Mouse (Mus musculus) intestine, embryonic 15.5 days (tissue): ENCODE measurements around the gene Vmn1r188. TPM values are rescaled to one million over a fixed set of nuclear protein-coding genes. Genes with fewer than 3 reads are reported as not detected.
"Not testable (repeated sequence)": the region's sequence is repeated elsewhere in the genome, so short reads cannot be mapped to it uniquely, and the experiment has no call there.

Experiments used
- ATAC-seq: fragments of 200-750 bp; cut with Nextera tagmentation; 2 replicates; pipeline ENCODE4 v1.8.0; 2017; ENCODE audit warnings: moderate TSS enrichment, moderate library complexity
- H3K27ac ChIP-seq: fragments of 300-500 bp; sonication (generic); 2 replicates; pipeline ENCODE4 v1.5.1; 2015; ENCODE audit warnings: mild to moderate bottlenecking, inconsistent platforms
- H3K27me3 ChIP-seq: fragments of 300-500 bp; sonication (generic); replicated peaks from 2 replicates; pipeline ENCODE4 v1.6.1; 2015; ENCODE audit warnings: inconsistent platforms
- H3K36me3 ChIP-seq: fragments of 300-500 bp; sonication (generic); 2 replicates; pipeline ENCODE4 v1.6.1; 2015; ENCODE audit warnings: inconsistent platforms
- H3K4me1 ChIP-seq: fragments of 300-500 bp; sonication (generic); replicated peaks from 2 replicates; pipeline ENCODE4 v1.6.1; 2015; ENCODE audit warnings: inconsistent platforms
- H3K4me2 ChIP-seq: fragments of 300-500 bp; sonication (generic); replicated peaks from 2 replicates; pipeline ENCODE4 v1.6.1; 2015; ENCODE audit warnings: mild to moderate bottlenecking, inconsistent platforms
- H3K4me3 ChIP-seq: fragments of 300-500 bp; sonication (generic); replicated peaks from 2 replicates; pipeline ENCODE4 v1.5.1; 2015; ENCODE audit warnings: inconsistent platforms
- H3K9ac ChIP-seq: fragments of 300-500 bp; sonication (generic); 2 replicates; pipeline ENCODE4 v1.6.1; 2015; ENCODE audit warnings: inconsistent platforms
- H3K9me3 ChIP-seq: fragments of 300-500 bp; sonication (generic); 2 replicates; pipeline ENCODE4 v1.6.1; 2016; ENCODE audit warnings: inconsistent platforms
- WGBS: fragments of 180-500 bp; shearing (Covaris S2); methylation state at CpG from one replicate; pipeline ENCODE4 v1.1.7; 2015; 5-methylcytosine and 5-hydroxymethylcytosine counted together
- polyA plus RNA-seq: library from polyadenylated mRNA; unstranded; fragments of >200 nt; fragmentation: Nextera tagmentation; extraction: Ambion mirVana; gene quantifications from 2 replicates; pipeline ENCODE4 v1.2.1, GENCODE M21; 2015

Vmn1r188 gene
- polyA plus RNA-seq, 1 experiment from 2014 or later = not detected

DNA sequence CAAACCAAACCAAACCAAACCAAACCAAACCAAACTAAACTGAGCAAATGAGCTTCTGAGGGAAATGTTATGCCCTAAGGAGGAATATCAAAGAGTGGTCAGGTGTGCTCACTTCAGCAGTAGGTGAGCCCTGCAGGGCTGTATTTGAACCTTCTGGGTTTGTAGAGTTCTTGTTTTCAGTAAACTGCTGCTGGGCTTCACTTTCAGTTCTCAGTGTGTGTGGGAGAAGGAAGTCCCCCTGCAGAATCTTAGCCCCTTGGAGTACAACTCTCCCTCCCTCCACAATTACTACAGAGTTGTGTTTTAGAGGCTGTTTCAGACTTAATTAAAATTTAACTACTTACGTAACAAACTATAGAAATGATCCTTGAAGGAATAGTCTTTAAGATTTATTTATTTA is 30.5 kb upstream of the Vmn1r188 start:
- no peaks in the 10 kb centered on the region for H3K36me3 ChIP-seq
- no peak overlapping the region for H3K27ac ChIP-seq
- no peak overlapping the region for H3K9ac ChIP-seq
- H3K4me3 ChIP-seq = no peak overlapping the region
- H3K9me3 ChIP-seq = no peaks in the 10 kb centered on the region
- no peak overlapping the region for H3K4me2 ChIP-seq
- no peak for ATAC-seq
- WGBS = 89% methylated on average over 1 of the region's 1 CpGs
- no peaks in the 10 kb centered on the region for H3K4me1 ChIP-seq
- H3K27me3 ChIP-seq = no peaks in the 10 kb centered on the region

DNA sequence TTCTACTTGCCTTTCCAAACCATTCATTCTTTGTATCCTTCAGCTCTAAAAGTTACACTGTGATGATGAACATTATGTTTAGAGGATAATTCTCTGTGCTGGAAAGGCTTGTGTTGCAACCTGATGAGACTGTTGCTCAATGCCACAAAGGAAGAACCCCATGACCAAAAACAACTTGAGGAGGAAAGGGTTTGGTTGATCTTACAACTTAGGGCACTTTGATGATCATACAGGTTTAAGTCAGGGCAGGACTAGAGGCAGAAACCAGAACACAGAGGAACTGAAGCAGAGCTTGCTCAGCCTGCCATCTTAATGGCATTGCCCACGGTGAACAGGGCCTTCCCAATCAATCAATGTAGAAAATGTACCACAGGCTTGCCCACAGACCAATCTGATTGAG is 22.8 kb upstream of the Vmn1r188 start:
- Histone ChIP-seq H3K27ac (no peak overlapping the region), H3K9ac (no peak overlapping the region), H3K9me3 (no peaks in the 10 kb centered on the region), H3K4me2 (no peak overlapping the region), H3K4me3 (no peak overlapping the region), H3K4me1 (no peaks in the 10 kb centered on the region), H3K36me3 (no peaks in the 10 kb centered on the region), H3K27me3 (no peaks in the 10 kb centered on the region)
- ATAC-seq = no peak
- WGBS = 77% methylated on average over 1 of the region's 1 CpGs

DNA sequence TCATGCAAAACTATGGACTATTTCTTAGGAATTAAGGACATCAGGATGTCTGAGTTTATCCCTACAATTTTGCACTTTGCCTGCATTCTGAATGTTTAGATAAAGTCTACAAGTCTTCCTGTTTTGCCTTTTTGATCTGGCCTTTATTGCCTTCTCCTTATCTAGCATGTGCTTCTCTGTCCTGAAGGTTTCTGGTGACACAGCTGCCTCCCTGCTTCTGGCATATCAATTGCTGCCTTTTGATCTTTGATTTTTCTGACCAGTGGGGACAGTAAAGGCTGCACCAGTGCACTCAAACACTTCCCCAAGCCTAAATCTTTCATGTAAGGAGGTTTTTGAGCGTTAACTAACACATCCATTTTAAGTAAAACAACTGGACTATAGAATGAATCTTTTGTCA is 20.8 kb upstream of the Vmn1r188 start:
- H3K36me3 ChIP-seq = no peaks in the 10 kb centered on the region
- H3K9me3 ChIP-seq = no peaks in the 10 kb centered on the region
- H3K9ac ChIP-seq = no peak overlapping the region
- no peak overlapping the region for H3K27ac ChIP-seq
- no peaks in the 10 kb centered on the region for H3K27me3 ChIP-seq
- 44% methylated on average over 1 of the region's 1 CpGs for WGBS
- H3K4me1 ChIP-seq = no peaks in the 10 kb centered on the region
- ATAC-seq = peak; percentile 51; the same call in 1 of the 2 replicates
- H3K4me3 ChIP-seq = no peak overlapping the region
- no peak overlapping the region for H3K4me2 ChIP-seq

DNA sequence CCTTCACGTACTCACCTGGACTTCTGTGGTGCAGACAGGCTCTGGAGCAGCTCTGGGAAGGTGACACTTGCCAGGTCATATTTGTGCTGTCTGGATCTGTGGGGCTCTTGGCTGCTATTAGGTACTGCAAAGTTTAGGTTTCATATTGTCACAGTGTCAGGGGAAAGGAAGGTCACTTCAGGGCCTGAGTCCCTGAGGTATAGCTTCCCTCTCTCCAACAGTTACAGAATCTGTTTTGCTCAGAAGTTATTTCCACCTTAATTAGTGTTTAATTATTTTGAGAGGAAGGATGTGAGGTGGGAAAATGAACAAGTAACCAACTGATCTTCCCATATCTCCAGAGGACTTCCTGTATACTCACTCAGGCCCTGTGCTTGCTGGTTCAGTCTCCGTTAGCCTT is 21.5 kb downstream of the Vmn1r188 start, which contains the start of gene Vmn1r189:
Vmn1r189 (minus strand) TSS at position 101 of the 400 bp plus-strand sequence.
- not testable (repeated sequence) for H3K4me1 ChIP-seq, H3K4me2 ChIP-seq, H3K9ac ChIP-seq, H3K27me3 ChIP-seq, H3K36me3 ChIP-seq, ATAC-seq, H3K27ac ChIP-seq, H3K9me3 ChIP-seq, H3K4me3 ChIP-seq
- 68% methylated on average over 2 of the region's 2 CpGs for WGBS

DNA sequence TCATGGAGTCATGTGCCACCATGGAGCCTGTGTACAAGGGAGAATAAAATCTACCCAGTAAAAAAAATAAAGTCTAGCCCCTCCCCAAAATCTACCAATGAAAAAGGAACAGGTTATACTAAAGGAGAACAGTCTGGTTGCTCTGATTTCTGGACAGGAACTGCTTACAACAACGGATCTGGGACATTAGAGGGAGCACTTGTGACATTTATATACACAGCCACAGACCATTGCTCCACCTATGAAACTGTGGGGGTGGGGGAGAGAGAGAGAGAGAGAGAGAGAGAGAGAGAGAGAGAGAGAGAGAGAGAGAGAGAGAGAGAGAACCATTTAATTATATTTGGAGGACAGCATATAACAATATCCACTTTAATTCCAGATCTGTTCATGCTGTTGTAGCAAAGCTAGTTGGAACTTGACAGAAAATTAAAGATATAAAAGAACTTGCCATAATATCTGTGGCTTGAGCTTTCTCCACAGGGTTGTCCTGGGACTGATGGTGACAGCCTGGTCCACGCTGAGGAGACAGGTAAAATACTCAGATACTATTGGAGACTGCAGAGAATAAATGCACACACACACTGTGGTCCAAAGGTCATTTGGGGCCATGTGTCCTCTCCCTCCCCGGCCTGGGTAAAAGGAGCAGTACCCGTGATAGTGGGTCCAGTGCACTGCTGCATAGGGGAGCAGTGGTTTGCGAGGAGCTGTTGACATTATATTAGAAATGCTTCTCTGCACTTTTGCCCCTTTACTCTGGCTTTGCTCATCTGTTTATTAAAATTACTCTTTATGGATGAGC is 52.5 kb downstream of the Vmn1r188 start:
- H3K9ac ChIP-seq, H3K36me3 ChIP-seq, H3K4me2 ChIP-seq, H3K27me3 ChIP-seq, H3K27ac ChIP-seq, H3K4me1 ChIP-seq, H3K9me3 ChIP-seq, H3K4me3 ChIP-seq: not testable (repeated sequence)
- WGBS = 59% methylated on average over 5 of the region's 5 CpGs
- peak; percentile 53; the same call in 1 of the 2 replicates for ATAC-seq

Other genes with a start within 250 kb of the Vmn1r188 start
- 6.2 and 7.5 TPM in 2 replicates for gene Zfp184, start 139.3 kb upstream of the Vmn1r188 start, polyA plus RNA-seq
- 0.06 TPM in 1 of 2 replicates, not detected in the other for gene Pom121l2, start 103.2 kb upstream of the Vmn1r188 start, polyA plus RNA-seq
- gene Prss16, start 74.7 kb upstream of the Vmn1r188 start, polyA plus RNA-seq = 1.4 and 1.5 TPM in 2 replicates
- gene Hist1h2ah, start 48.9 kb upstream of the Vmn1r188 start, polyA plus RNA-seq = 3.0 and 7.8 TPM in 2 replicates
- 5.0 and 5.8 TPM in 2 replicates for gene Hist1h2bk, start 48.6 kb upstream of the Vmn1r188 start, polyA plus RNA-seq
- 21.0 and 23.6 TPM in 2 replicates for gene Hist1h4i, start 43.1 kb upstream of the Vmn1r188 start, polyA plus RNA-seq
- 23.9 and 40.6 TPM in 2 replicates for gene Hist1h2ag, start 41.5 kb upstream of the Vmn1r188 start, polyA plus RNA-seq
- 9.6 and 9.9 TPM in 2 replicates for gene Hist1h2bj, start 41.2 kb upstream of the Vmn1r188 start, polyA plus RNA-seq
- gene Vmn1r189, start 21.4 kb downstream of the Vmn1r188 start, polyA plus RNA-seq = not detected in 2 replicates
- gene Vmn1r191, start 99.5 kb downstream of the Vmn1r188 start, polyA plus RNA-seq = not detected in 2 replicates
- not detected in 2 replicates for gene Vmn1r192, start 106.7 kb downstream of the Vmn1r188 start, polyA plus RNA-seq
- not detected in 2 replicates for gene Vmn1r193, start 138.7 kb downstream of the Vmn1r188 start, polyA plus RNA-seq
- gene Vmn1r194, start 159.8 kb downstream of the Vmn1r188 start, polyA plus RNA-seq = not detected in 2 replicates
- gene Vmn1r195, start 186.1 kb downstream of the Vmn1r188 start, polyA plus RNA-seq = not detected in 2 replicates
- not detected in 2 replicates for gene Vmn1r196, start 205.5 kb downstream of the Vmn1r188 start, polyA plus RNA-seq
- gene Vmn1r197, start 240.1 kb downstream of the Vmn1r188 start, polyA plus RNA-seq = not detected in 2 replicates